In genomic region chr11:116661291-116661947, GRCm38 (mm10) we compare ENCODE assay signal across 8 mouse cellular contexts. TPM values are rescaled to one million over a fixed set of nuclear protein-coding genes. Genes with fewer than 3 reads are reported as not detected.
DNase-seq lines count a peak whose midpoint lies in the region; ATAC-seq and TF ChIP-seq lines count a peak whose summit lies in the region.

No protein-coding gene starts in this region.

- peak overlapping the region; percentile 44; the same call in 1 of the 2 replicates for H3K27ac ChIP-seq in intestine, embryonic 15.5 days
- no peak overlapping the region for H3K27ac ChIP-seq in intestine, postnatal 0 days (ENCODE audit: low read depth, low read length)
- H3K27ac ChIP-seq in embryonic facial prominence, embryonic 11.5 days (replicated peaks; ENCODE audit: low read depth, low read length) = no peak overlapping the region
- no peak overlapping the region for H3K27ac ChIP-seq in limb, embryonic 11.5 days (replicated peaks; ENCODE audit: low read depth, low read length)
- no peak overlapping the region; the same call in 1 of the 2 replicates for H3K27ac ChIP-seq in gastrocnemius, adult 2 months

- ATAC-seq in intestine, embryonic 15.5 days = no peak
- ATAC-seq in intestine, postnatal 0 days = no peak
- no peak for ATAC-seq in embryonic facial prominence, embryonic 11.5 days (replicated peaks; ENCODE audit: insufficient number of reproducible peaks, low FRiP score, low TSS enrichment, low read depth)
- ATAC-seq in limb, embryonic 11.5 days (ENCODE audit: insufficient number of reproducible peaks, low FRiP score, low TSS enrichment, low read depth) = no peak

- no peak overlapping the region for H3K4me3 ChIP-seq in intestine, embryonic 15.5 days (replicated peaks)
- no peak overlapping the region for H3K4me3 ChIP-seq in intestine, postnatal 0 days (ENCODE audit: low read depth, low read length)
- H3K4me3 ChIP-seq in embryonic facial prominence, embryonic 11.5 days (ENCODE audit: low read depth, low read length) = no peak overlapping the region
- no peak overlapping the region for H3K4me3 ChIP-seq in limb, embryonic 11.5 days (ENCODE audit: low read depth, low read length)
- H3K4me3 ChIP-seq in gastrocnemius, adult 2 months = no peak overlapping the region

- H3K4me2 ChIP-seq in intestine, embryonic 15.5 days (replicated peaks) = 0 out of 2 replicates have a peak overlapping the region, but pooled peaks have one; percentile 5
- H3K4me2 ChIP-seq in intestine, postnatal 0 days (replicated peaks; ENCODE audit: low read depth) = no peak overlapping the region
- no peak overlapping the region for H3K4me2 ChIP-seq in embryonic facial prominence, embryonic 11.5 days (ENCODE audit: low read depth, low read length)
- H3K4me2 ChIP-seq in limb, embryonic 11.5 days (ENCODE audit: low read depth, severe bottlenecking) = no peak overlapping the region

- peaks cover 36% of the 10 kb centered on the region for H3K4me1 ChIP-seq in intestine, embryonic 15.5 days (replicated peaks)
- peaks cover 11% of the 10 kb centered on the region for H3K4me1 ChIP-seq in intestine, postnatal 0 days (replicated peaks; ENCODE audit: control insufficient read depth, insufficient read depth, low read length)
- peaks cover 15% of the 10 kb centered on the region for H3K4me1 ChIP-seq in embryonic facial prominence, embryonic 11.5 days (ENCODE audit: control insufficient read depth, insufficient read depth, low read length)
- H3K4me1 ChIP-seq in limb, embryonic 11.5 days (ENCODE audit: control insufficient read depth, insufficient read depth, low read length) = peaks cover 14% of the 10 kb centered on the region

- DNase-seq in MN1 (ENCODE audit: low spot score) (peak; percentile 53), liver (no peak)
- no peak for DNase-seq in embryonic facial prominence, embryonic 11.5 days (ENCODE audit: low spot score)
- no peak for DNase-seq in limb, embryonic 11.5 days (ENCODE audit: low spot score)
- no peak for DNase-seq in gastrocnemius, adult 2 months
- DNase-seq in spleen, postnatal 36 days (ENCODE audit: low spot score in 2 of 2) = no peak

- peaks cover 6% of the 10 kb centered on the region; the same call in 1 of the 2 replicates for H3K27me3 ChIP-seq in intestine, embryonic 15.5 days (replicated peaks)
- H3K27me3 ChIP-seq in intestine, postnatal 0 days (replicated peaks; ENCODE audit: control insufficient read depth, insufficient read depth, low read length) = no peaks in the 10 kb centered on the region; the same call in 1 of the 2 replicates
- H3K27me3 ChIP-seq in embryonic facial prominence, embryonic 11.5 days (ENCODE audit: control insufficient read depth, insufficient read depth, low read length) = no peaks in the 10 kb centered on the region
- H3K27me3 ChIP-seq in limb, embryonic 11.5 days (ENCODE audit: control insufficient read depth, insufficient read depth, low read length) = no peaks in the 10 kb centered on the region

- no peak overlapping the region for H3K9ac ChIP-seq in intestine, embryonic 15.5 days
- H3K9ac ChIP-seq in intestine, postnatal 0 days (ENCODE audit: low read depth, low read length) = no peak overlapping the region
- peak overlapping the region; percentile 9; the same call in 1 of the 2 replicates for H3K9ac ChIP-seq in embryonic facial prominence, embryonic 11.5 days (replicated peaks; ENCODE audit: low read length)
- 0 out of 2 replicates have a peak overlapping the region, but pooled peaks have one; percentile 22 for H3K9ac ChIP-seq in limb, embryonic 11.5 days (ENCODE audit: low read length)

- no peak for TF ChIP-seq CTCF in intestine, postnatal 0 days (IDR thresholded peaks at IDR 0.05; ENCODE audit: low read depth)
- no peak for TF ChIP-seq CTCF in gastrocnemius, adult 2 months (IDR thresholded peaks at IDR 0.05)

- intact Hi-C loops in gastrocnemius, adult 2 months (cut with DNase I) = no loop called here

- no peaks in the 10 kb centered on the region for H3K9me3 ChIP-seq in intestine, embryonic 15.5 days
- H3K9me3 ChIP-seq in intestine, postnatal 0 days (ENCODE audit: control insufficient read depth) = no peaks in the 10 kb centered on the region
- H3K9me3 ChIP-seq in embryonic facial prominence, embryonic 11.5 days (replicated peaks; ENCODE audit: control insufficient read depth, low read length) = no peaks in the 10 kb centered on the region
- no peaks in the 10 kb centered on the region for H3K9me3 ChIP-seq in limb, embryonic 11.5 days (ENCODE audit: control insufficient read depth, low read length)

- H3K36me3 ChIP-seq in intestine, embryonic 15.5 days = no peaks in the 10 kb centered on the region
- H3K36me3 ChIP-seq in intestine, postnatal 0 days (ENCODE audit: control insufficient read depth, insufficient read depth) = no peaks in the 10 kb centered on the region
- H3K36me3 ChIP-seq in embryonic facial prominence, embryonic 11.5 days (replicated peaks; ENCODE audit: control insufficient read depth, insufficient read depth, low read depth, low read length) = no peaks in the 10 kb centered on the region
- no peaks in the 10 kb centered on the region for H3K36me3 ChIP-seq in limb, embryonic 11.5 days (ENCODE audit: control insufficient read depth, insufficient read depth, low read length)

- 24% methylated on average over 13 of the region's 13 CpGs for WGBS in intestine, embryonic 15.5 days
- WGBS in intestine, postnatal 0 days = 44% methylated on average over 13 of the region's 13 CpGs
- WGBS in embryonic facial prominence, embryonic 11.5 days = 23% methylated on average over 13 of the region's 13 CpGs
- WGBS in limb, embryonic 11.5 days = 25% methylated on average over 13 of the region's 13 CpGs

RNA-seq across cellular contexts. Expression of gene Cygb, which starts 7.3 kb away (rescaled TPM):
- 12.5 and 12.9 TPM in 2 replicates for polyA plus RNA-seq in intestine, embryonic 15.5 days (2015; fragmentation: Nextera tagmentation; extraction: Ambion mirVana)
- polyA plus RNA-seq in intestine, postnatal 0 days (2015; fragmentation: Nextera tagmentation; extraction: Ambion mirVana) = 17.5 and 20.2 TPM in 2 replicates
- 3.5 and 3.8 TPM in 2 replicates for polyA plus RNA-seq in embryonic facial prominence, embryonic 11.5 days (2014; fragmentation: Nextera tagmentation; extraction: Ambion mirVana)
- 2.3 and 2.8 TPM in 2 replicates for polyA plus RNA-seq in limb, embryonic 11.5 days (2014; fragmentation: Nextera tagmentation; extraction: Ambion mirVana)
- total RNA-seq in gastrocnemius, adult 2 months (2021) = 10 to 100 TPM in 1 of 2 experiments, 1 to 10 TPM in 1; 9.6 to 14.7 TPM

RNA-seq across cellular contexts. Expression of gene Prcd, which starts 8.1 kb away (rescaled TPM):
- polyA plus RNA-seq in intestine, embryonic 15.5 days (2015; fragmentation: Nextera tagmentation; extraction: Ambion mirVana) = 1.0 and 1.3 TPM in 2 replicates
- 0.84 and 1.1 TPM in 2 replicates for polyA plus RNA-seq in intestine, postnatal 0 days (2015; fragmentation: Nextera tagmentation; extraction: Ambion mirVana)
- polyA plus RNA-seq in embryonic facial prominence, embryonic 11.5 days (2014; fragmentation: Nextera tagmentation; extraction: Ambion mirVana) = 0.43 and 0.77 TPM in 2 replicates
- 0.95 and 0.97 TPM in 2 replicates for polyA plus RNA-seq in limb, embryonic 11.5 days (2014; fragmentation: Nextera tagmentation; extraction: Ambion mirVana)
- total RNA-seq in gastrocnemius, adult 2 months (2021) = 1 to 10 TPM in 1 of 2 experiments, not detected in 1; 1.0 TPM

RNA-seq across cellular contexts. Expression of gene Rhbdf2, which starts 34.6 kb away (rescaled TPM):
- 8.4 and 8.9 TPM in 2 replicates for polyA plus RNA-seq in intestine, embryonic 15.5 days (2015; fragmentation: Nextera tagmentation; extraction: Ambion mirVana)
- 7.6 and 8.4 TPM in 2 replicates for polyA plus RNA-seq in intestine, postnatal 0 days (2015; fragmentation: Nextera tagmentation; extraction: Ambion mirVana)
- 2.8 and 3.1 TPM in 2 replicates for polyA plus RNA-seq in embryonic facial prominence, embryonic 11.5 days (2014; fragmentation: Nextera tagmentation; extraction: Ambion mirVana)
- 3.1 and 3.9 TPM in 2 replicates for polyA plus RNA-seq in limb, embryonic 11.5 days (2014; fragmentation: Nextera tagmentation; extraction: Ambion mirVana)
- total RNA-seq in gastrocnemius, adult 2 months (2021) = 10 to 100 TPM; 11.6 to 14.4 TPM

Comparison
In these comparisons a context has a peak if more than half of its experiments do, and no peak if none do; other contexts are left out.
1. H3K9ac ChIP-seq: peak in embryonic facial prominence, embryonic 11.5 days (single experiment) and limb, embryonic 11.5 days (single experiment); none in intestine, embryonic 15.5 days (single experiment) and intestine, postnatal 0 days (single experiment).